Mouse (Mus musculus) v-Abl transformed pro-B cells (cell line): ENCODE data around the gene Mepce.

Source experiments
- in situ Hi-C, 2 experiments: fragments of 400-800 bp; cut with MboI; formaldehyde crosslinking; loops; one replicate each; pipeline ENCODE4 v1.15.1; 2025; ENCODE audit not compliant: unreplicated experiment in 2 of 2

Mepce gene

DNA sequence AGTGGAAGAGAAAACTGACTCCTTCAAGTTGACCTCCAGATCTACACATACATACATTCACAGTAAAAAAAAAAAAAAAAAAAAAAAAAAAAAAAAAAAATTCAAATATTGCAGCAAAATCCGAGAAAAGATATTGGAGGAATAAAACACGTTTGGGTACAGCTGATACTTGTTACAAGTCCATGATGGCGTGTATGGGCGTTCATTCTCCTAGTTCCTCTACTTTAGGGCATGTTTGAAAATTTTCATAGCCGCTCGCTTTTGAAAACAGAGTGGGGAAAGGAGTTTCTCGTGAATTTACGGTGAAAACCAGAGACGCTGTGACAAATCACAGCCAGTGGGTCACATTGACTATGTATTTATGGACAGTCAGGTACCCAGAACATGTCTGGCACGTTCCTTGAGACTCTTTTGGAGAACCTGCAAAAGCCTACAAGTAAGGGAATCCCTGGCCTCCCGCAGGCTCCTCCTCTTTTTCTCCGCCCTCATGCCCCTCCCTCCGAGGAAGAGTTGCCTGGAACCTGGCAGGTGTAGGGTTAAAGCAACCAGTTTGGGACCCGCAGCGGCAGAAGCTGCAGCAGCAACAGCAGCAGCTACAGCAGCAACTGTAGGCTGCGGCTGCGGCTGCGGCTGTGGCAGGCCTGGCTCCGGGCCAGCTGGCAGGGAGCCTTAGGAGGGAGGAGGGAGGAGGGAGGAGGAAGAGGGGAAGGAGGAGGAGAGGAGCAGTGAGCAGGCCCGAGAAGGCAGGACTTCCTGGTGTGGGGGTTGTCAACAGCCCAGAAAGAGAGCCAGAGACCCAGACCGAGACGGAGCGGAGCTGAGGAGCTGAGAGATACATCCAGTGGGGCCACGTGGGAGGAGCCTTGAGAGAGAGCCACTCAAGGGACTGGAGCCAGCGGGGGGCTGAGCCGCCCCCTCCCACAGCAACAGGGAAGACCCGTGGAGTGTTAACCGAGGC, 42.0 kb downstream of the Mepce start, which contains the start of gene Tsc22d4:
Gene Tsc22d4 (plus strand): TSS at position 517 of the 958 bp plus-strand sequence.
- in situ Hi-C loops = no loop called here

DNA sequence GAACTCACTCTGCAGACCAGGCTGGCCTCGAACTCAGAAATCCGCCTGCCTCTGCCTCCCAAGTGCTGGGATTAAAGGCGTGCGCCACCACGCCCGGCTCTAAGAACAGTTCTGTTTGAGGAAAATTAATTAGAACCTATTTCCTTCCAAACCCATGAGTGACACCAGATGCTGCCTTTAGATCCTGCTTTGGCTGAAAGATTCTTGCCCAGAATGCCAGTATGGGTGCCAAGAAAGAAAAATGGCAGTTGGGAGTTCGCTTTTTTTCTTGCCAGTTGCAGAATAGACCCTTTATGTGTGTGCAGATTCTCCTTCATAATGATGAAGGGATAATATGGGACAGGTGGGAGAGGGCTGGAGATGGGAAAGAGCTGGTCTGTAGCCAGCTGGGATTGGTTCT, 43.3 kb downstream of the Mepce start:
- in situ Hi-C loops = no loop called here

DNA sequence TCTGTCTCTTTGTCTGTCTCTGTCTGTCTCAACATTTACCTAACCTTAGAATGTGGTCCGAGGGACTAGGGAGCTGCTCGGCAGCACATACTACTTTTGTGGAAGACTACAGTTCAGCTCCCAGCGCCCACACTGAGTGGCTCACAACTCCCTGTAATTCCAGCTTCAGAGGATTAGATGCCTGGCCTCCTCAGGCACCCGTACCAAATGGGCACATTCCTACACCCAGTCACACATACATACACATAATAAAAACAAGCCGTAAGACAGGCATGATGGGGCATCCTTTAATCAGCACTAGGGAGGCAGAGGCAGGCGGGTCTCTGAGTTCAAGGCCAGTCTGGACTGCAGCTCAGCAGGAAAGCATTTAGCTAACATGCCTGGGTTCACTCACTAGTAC, 44.6 kb downstream of the Mepce start:
- in situ Hi-C loops = no loop called here

DNA sequence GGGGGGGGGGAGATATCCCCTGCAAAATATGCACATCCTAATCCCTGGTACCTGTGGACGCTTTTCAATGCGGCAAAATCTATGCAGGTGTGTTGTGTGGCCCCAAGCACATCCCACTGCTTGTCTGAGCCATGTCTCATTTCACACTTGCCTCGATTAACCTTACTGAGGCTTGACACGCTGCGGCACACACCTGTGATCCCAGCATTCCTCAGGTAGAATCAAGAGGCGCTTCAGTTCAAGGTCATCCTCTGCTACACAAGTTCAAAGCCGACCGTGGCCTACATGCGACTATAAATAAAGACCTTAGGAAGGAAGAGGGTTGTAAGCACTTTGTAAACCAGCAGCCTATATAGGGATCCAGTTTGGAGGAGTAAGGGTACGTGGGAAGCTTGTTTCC, 45.4 kb downstream of the Mepce start:
- in situ Hi-C loops = no loop called here

DNA sequence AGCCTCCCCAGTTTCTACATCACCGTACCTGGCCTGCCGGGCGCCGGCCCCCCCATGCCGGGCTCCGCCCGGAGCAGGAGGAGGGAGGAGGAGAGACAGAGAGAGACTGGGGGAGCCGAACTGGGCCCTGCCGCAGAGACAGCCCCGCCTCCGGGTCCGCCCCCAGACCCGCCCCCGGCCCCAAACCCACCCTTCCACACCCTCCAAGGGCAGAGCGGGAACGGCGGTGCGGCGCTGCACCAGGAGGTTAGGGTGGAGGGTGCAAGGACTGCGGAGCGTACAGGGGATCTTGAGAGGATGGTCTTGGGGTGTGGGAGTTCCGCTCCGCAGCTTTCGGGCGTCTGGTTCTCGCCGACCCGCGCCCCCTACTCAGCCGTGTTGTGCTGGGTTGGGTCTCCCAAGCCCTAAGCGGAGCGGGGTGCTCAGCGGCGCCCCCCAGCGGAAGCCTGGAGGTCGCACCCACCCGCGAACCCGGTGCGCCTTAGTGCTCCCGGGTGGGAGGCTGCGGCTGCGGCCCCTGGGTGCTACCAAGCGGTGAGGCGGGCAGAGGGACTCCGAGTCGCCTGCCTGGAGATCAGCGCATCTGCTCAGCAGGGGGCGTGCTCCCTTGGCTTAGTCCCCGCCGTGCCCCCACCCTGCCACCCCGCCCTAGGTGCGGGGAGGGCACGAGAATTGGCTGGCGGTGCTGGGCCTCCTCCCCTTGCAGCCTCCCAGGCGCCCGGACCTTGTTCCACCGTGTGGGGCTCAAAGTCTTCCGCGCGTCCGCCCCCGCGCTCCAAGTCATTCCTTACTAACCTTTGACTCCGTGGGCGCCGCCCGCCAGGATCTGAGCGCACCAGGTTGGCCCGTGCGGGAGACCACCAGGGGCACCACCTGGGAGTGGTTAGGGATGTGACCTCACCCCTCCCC, 46.2 kb downstream of the Mepce start, which contains the start of gene Nyap1:
Gene Nyap1 (minus strand): TSS at position 585 of the 909 bp plus-strand sequence.
- in situ Hi-C loops = no loop called here

DNA sequence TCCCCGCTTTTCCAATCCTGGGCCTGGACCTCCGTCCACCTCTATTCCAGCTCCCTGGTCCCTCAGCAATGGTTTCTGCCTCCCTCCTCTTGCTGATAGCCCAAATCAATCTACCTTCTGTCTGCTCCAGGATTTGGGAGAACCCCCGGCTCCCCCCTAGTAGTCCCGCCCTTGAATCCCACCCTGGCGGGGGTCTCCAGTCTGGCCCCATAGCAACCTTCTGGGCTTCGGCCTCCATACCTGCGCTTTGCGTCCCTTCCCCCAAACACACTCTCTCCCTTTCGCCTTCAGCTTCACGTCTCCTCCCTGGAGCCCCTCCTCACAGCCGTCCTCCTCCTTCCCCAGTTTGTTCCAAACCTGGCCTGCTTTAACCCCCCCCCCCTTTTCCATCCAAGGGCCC, 46.9 kb downstream of the Mepce start:
- in situ Hi-C loops = no loop called here

DNA sequence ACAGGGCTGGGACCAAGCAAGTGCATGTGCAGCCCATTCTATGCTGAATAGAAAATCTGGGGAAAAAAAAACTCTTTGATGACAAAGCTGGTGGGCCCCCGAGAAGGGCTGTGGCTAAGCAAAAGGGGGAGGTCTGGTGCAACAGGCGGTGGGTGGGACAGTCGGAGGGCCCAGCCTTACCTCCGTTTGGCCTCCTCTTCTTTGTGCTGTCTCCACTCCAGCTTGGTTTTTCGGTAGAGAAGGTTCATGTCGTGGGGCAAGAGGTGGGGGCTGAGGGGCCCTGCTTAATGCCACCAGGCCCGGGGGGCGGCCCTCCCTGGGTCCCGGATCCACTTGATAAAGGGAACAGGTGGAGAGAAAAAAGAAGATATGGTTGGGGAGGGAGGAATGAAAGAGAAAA, 48.0 kb downstream of the Mepce start:
- in situ Hi-C loops = no loop called here

DNA sequence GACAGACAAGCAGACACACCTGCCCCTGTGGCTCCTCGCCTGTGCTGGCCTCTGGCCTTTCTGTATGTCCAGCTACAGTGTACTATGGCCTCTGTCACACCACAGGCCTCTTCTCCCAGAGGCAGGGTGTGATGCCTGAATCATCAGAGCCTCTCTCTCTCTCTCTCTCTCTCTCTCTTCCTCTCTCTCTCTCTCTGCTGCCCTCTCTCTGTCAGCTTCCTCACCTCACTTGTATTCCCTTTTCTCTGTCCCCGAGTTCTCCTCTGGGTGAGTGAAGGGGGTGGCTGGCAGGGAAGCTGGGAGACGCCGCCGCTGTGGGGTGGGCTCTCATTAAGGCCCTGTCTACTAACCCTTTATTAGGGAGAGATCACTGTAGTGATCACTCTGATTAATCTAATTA, 48.9 kb downstream of the Mepce start:
- in situ Hi-C loops = no loop called here

DNA sequence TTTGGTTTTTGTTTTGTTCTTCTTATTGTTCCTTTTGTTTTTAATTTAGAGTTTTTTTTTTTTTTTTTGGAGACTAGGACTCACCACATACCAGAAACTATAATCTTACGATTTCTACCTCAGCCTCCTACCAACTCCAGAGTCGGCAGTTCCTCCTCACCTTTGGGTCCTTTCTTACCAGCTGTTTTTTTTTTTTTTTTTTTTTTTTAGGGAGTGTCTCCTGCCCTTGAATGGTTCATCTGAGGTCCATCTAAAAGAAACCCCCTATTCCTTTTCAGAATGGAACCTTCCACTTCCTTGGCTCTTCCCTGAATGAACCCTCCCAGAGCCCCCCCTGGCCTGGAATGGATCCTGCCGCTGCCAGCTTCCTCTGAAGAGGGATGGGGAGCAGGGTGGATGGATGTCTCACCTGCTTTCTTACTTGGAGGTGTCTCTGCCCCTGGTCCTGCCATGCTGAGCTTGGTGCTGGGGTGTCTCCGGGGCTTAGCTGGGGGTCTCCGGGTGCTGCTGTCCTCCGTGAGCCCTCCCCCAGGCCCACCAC, 50.0 kb downstream of the Mepce start:
- in situ Hi-C loops = no loop called here

DNA sequence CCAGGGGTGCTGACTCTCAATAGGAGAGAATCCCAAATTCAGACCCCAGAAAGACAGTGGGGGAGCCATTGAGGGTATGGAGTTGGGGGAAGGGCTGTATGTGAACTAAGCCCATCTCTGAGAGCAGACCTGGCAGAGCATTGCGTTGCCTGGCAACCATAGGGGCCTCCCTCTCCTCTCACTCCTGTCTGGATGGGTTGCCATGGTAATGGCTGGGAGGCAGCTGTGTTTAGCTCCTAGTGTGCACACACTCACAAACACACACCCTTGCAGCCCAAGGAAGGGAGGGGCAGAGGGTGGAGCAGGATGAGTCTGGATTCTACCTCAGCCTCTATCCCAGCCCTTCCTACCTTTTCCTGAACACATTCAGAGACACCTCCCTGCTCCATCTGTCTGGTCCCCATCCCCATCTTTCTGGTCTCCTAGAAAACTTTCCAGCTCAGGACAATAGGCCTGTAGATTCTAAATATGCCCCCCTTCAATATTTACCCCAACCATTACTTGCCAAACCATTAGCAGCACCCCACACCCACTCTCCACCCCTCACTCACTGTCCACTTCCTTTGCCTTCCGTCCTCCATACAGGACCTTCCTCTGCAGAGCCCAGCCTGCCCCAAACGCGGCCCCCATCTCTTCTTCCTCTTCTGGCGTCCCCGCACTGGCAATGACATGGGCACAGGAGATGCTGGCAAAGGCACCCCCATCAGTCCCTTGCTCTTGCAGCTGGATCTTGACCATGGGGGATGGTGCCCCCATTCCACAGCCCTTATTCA, 53.0 kb downstream of the Mepce start:
- in situ Hi-C loops = no loop called here

DNA sequence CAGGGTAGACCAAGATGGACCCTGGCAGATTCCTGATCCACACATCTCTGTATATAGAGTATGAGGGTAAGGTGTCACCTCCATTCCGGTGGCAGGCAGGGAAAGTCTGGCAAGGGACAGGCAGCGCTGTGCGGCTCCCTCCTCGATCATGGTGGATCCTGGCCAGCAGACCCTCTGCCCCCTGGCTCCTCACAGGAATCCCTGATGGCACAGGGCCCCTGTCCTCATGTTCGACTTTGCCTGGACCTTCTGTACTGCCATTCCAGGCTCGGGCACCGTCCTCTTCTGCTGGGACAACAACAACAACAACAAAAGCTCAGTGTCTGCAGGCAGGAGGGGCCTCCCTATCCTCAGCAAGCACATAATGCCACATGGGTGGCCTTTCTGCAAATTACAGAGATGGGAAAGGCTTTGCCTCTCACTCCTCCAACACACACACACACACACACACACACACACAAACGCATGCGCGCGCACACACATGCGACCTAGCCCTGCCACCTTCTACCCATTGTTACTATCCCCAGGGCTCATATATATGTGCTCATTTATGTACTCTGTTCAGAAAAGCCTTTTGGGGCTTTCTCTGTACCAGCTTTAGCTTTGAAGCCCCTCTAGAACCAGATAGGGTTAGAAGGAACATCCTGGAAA, 53.7 kb downstream of the Mepce start:
- in situ Hi-C loops = no loop called here
